Mouse (Mus musculus): ENCODE measurements at regions not wholly inside any gene's neighbourhood (a gene's known extent, or its start where the extent isn't known, plus 50 kb on each side); places are given as distances from the start of the nearest gene placed in this dataset.

DNA sequence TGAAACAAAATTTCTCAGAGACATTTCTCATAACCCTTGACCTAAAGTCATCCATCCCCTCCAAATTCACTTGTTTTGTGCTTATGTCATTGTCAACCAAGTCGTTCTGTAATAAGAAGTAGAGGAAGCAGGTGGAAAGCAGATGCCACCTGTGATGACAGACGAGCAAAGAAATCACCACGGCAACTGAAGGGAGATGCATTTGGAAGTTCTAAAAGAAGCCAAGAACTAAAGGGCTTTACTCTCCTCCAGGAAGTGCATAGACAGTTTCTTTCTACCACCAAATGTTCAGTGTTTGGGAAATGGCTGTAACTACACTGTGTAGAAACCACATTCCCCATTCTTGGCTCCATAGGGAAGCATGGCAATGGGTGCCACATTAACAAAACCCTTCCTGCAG lies 317.4 kb downstream of the Gm10184 start:
- DNase-seq, result no peak

DNA sequence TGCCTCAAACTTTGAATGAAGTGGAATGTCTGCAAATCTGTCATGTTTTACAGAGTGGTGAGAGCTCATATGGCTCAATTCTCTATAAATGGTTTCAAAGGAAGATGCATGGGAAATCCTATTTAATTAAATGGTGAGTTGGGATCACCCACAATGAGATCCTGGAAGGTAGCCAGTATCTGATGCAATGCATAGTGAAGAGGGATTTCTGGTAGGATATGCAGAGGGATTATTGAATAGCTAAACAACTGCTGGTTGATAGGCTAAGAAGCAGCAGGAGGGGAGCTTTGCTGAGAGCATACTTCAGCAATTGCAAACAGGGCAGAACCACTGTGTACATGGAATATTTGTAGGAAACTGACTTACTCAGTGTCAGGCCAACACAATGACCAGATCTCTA lies 350.7 kb downstream of the Gm10184 start:
- DNase-seq, result no peak

GRCm38 (mm10) chr17:89554754-89555153 lies 354.3 kb upstream of the Fshr start:
- DNase-seq, result no peak

DNA sequence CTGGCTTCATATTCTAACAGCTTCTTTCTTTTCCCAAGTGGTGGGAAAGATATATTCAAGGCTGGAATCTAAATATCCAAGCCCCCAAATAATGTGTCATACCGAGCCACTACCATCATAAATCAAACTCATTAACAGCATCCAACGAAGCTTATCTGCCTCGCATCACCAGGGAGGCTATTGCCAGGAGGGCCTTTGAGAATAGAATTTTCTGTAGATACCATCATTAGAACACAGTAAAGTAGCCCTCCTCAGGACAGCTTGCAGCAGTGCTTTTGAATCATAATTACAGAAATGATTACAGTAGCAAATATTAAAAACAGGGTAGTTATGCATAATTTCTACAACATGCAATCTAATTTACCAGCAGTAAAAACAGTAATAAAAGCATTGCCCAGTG lies 353.1 kb upstream of the Fshr start:
- DNase-seq, result no peak

DNA sequence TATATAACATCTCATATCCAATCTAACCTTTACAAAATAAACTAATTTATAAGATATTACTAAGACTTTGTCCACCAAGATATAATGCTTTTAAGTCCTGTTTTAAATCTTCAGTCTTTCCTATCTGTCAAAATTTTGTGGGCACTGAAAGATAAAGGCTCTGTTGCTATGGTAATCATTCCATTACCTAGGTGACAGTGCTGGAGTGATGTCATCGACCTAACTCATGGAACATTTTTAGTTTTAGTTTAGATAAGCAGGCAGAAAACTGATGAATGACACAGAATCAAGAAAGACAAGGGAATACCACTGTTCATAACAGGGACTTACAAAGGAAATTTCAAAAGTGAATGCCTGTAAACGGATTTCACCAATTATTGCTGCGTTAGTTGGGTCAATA lies 350.3 kb upstream of the Fshr start:
- DNase-seq, result no peak

DNA sequence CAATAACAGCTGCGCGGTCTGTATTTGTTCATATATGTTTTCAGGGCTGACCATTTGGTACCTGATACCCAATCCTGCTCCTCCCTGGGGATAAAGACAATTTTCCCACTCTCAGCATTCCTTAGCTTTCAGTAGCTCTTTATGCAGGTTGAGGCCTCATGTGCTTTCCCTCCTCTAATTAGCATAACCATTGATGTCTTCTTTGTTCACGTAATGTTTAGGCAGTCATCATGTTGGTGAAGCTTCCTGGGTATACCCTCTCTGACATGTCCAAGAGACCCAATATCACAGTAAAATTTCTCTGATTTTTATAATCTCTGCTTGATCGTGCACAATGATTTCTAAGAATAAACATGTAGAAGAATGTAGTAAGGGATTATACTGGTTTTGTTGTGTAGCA lies 321.4 kb upstream of the Fshr start:
- DNase-seq, result no peak

DNA sequence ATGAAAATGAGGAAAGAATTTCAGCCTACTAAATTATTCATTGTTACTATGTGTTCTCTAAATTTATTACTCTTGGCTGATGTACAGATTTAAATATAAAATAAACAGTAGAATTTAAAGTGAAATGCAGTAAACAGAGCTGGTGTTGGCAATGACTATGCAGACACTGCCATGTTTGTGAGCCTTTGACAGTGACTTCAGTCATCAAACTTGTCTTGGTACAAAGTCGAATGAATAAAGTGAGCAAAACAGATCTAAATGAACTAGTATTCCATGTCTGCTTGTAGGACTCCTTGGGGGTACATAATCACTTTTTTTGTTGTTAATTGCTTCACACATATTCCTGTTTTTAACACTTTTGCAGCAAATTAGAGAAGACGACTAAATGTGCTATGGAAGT lies 318.9 kb upstream of the Fshr start:
- DNase-seq, result no peak

DNA sequence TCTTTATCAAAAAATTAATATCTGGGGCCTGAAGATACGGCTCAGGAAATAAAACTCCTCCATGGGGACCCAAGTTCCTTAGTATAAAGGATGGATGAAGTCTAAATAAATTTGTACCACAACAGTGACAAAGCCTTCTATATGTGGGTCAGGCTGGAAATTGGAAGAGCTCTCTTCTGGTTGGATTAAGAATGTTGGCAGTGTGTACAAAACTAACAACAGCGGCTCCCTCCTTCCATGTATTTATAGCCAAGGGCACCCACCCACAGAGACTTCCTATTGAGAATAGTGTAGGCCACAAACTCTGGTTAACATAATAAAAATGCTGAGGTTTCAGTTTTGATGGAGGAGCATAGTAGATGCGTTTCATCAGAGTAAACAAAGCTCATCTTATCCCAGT lies 304.8 kb upstream of the Fshr start:
- no peak for DNase-seq

DNA sequence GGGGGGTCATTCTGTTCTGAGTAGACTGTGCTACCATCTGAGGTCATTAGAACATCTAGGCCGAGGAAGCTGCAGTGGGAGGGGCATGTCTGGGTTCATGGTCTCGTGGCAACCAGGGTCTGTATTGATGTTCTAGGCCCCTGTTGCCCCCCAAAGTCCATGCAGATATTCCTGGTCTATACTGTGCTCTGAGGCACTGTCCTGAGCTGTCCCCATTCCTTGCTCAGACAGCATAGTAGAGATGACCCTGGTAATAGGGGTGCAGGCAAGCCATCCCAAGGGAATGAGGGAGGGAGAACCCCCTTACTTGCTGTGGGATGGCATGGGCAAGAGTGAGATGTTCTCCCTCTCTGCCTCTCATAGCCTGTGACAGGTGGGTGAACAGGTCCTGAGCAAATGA lies 293.1 kb upstream of the Fshr start:
- DNase-seq, result no peak

DNA sequence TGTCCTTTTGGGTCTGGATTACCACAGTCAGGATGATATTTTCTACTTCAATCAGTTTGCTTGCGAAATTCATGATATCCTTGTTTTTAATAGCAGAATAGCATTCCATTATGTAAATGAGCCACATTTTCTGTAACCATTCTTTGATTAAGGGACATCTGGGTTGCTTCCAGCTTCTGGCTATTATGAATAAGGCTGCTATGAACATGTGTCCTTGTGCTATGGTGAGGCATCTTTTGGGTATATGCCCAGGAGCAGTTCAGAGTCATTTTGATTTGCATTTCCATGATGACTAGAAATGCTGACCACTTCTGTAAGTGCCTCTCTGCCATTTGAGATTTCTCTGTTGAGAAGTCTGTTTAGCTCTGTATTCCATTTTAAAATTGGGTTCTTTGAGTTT lies 266.0 kb upstream of the Fshr start:
- no peak for DNase-seq

DNA sequence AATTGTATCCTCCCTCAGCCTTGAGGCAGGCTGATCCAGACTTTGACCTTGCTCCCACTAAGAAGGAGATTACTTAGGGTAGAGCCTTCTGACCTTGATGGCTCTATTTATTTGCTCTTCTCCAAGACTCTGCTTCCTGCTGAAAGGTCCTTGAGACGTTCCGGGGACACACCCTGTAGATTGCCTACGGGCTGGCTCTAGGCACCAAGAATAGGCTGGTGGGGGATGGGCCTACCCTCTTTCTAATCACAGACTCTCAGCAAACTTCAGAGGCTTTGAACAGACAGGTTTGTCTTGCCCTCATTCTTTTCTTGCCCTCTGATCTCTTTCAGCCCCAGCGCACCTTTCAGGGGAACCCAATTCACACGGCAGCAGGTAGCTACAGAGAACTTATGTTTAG lies 265.4 kb upstream of the Fshr start:
- no peak for DNase-seq

- DNase-seq, result no peak
Observed at GRCm38 (mm10) chr17:89460438-89460837, 260.0 kb upstream of the Fshr start.

DNA sequence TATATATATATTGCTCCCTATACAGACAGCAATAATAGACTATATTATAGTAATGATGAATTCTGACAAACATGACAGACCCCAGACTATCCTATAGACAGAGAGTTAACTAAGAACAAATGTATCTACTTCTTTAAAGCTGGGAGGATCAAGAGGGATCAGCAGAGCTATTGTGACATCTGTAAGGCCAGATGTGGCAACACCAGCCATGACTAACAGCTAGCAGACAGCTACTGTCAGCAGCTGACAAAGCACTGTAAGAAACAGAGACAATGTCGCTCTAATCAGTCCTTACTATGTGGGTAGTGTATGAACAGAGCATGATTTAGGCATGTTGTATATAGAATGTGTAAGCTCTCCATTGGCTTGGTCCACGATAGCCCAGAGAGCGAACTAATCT lies 253.8 kb upstream of the Fshr start:
- no peak for DNase-seq

GRCm38 (mm10) chr17:89450724-89451123 lies 250.2 kb upstream of the Fshr start:
- DNase-seq, result no peak

DNA sequence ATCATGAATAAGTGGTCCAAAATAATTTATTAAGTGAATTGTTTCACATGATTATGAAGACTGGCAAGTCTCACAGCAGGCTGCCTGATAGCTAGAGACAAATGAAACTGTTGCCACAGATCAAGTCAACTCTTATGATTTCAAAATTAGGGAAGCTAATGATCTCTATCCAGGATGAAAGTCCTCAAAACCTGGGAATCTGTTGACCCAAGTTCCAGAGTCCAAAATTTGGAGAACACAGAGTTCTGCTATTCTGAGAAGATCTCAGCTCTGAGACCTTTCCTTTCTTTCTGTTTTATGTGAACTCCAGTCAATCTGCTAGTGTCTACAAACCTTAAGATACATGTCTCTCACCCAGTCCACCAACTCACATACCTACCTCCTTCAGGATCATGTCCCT lies 248.9 kb upstream of the Fshr start:
- DNase-seq, result no peak

GRCm38 (mm10) chr17:89434288-89434687 lies 233.8 kb upstream of the Fshr start:
- no peak for DNase-seq

GRCm38 (mm10) chr17:89410026-89410425 lies 209.6 kb upstream of the Fshr start:
- no peak for DNase-seq

DNA sequence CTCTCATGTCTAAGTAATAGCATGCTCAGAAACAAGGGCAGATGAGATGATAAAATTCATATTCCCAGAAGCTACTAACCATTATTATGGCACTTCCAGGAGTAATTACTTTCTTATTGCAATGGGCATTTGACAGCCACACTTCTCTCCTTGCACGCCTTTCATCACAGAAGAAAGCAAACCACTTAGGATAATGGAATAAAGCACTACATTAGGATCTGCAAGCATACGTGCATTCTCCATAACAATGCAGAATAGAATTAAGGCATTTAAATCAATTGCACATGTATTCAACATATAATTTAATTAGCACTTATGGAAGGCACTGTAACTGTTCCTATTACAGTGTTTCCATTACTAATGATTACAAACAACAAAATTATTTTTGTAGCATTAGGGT lies 205.1 kb upstream of the Fshr start:
- no peak for DNase-seq

- no peak for DNase-seq
Observed at GRCm38 (mm10) chr17:89357241-89357640, 156.8 kb upstream of the Fshr start.

DNA sequence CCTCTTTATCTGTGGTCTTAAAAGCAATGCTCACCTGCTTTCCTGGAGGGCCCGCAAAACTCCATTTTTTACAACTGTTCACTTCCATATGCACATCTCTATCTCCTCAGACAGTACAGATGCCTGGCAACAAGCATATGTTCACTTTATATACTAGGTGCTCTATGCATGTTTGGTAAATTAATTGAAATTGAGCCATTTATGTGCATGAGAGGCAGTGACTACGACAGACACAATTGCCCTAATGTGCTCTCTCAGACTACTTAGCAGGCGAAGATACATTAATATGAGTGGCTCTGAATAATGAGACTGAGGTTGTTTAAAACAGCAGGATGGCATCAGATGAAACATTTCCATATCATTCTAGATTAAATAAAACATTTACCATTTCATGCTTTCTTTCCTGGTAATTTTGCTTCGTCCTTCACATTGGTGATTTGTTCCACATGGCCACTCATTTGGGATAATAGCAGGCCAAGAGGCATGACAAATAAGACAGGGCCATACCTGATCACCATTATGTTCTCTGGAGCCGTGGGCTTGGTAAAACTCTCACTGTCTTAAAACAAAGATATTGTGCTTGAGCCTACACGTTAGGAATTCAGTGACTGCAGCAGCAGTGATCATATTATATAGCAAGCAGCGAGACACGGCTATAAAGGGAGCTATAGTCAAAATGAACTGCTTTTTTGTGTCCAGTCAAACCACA lies 140.2 kb upstream of the Fshr start:
- no peak for DNase-seq

- DNase-seq, result no peak
Observed at GRCm38 (mm10) chr17:89319602-89320288, 119.3 kb upstream of the Fshr start.

DNA sequence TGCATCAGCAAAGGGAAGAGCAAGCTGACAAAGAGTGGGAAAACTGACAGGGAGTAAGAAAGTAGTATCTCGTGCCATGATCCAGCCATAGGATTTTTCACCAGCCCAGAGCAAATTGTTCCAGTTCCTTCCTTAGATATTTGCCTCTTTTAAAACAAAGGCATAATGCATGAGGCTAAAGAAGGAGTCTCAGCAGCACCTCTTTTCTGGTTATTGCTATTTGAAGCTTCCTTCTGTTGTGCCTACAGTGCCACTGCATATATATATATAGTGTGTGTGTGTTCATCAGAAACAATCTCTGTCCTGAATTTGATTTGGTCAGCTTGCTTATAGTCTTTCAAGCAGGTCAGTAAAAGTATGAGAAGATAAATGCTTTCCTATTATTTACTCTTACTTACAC lies 117.9 kb upstream of the Fshr start:
- DNase-seq, result no peak

GRCm38 (mm10) chr17:89311133-89311532 lies 110.7 kb upstream of the Fshr start:
- no peak for DNase-seq

DNA sequence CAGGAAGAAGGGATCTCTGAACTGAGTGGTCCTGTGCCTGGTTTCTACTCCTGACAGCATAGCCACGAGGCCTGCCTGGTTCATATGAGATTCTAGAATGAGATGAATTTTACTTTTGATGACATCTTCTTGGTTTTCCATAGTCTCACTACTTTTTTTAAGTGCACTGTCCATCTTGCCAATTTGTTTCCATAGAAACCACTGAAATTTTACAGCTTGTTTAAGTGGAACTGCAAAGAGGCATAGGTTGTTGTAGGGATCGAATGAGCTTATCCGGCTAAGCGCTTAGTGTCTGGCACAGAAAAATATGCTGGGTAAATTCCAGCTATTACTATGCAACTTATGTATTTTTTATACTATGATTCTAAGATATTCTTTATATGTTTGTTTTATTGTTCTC lies 100.8 kb upstream of the Fshr start:
- no peak for DNase-seq

Measured in cerebellum, adult 18-20 months (tissue).